Mouse (Mus musculus) T-helper 2 cell (primary cell): ENCODE measurements around the gene Plp1.

ENCODE experiments used
- in situ Hi-C: fragments of 300-600 bp; cut with MboI, MseI; formaldehyde crosslinking; loops from one replicate; pipeline ENCODE4 v1.15.1; 2025; ENCODE audit warnings: high pct_unique_total_duplicates

Plp1 gene

DNA sequence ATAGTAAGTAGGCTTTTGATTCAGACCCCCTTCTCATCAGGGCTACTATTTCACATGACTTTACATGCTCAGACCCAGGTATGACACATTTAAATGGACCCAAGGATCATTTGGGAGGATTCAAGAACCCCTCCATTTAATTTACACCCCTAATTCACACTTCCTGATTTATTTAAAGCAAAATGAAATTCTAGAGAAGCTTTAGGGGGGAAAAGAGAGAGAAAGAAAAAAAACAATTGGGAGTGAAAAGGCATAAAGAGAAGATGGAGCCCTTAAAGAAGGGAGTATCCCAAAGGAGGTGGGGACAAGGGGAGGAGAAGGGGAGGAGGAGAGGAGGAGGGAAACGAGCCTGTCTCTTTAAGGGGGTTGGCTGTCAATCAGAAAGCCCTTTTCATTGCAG lies at the start of gene Plp1:
Gene Plp1 (plus strand): TSS at position 301 of the 400 bp plus-strand sequence.
- in situ Hi-C loops, result loop anchor here (10.0 kb wide), 1 partner anchor 228 kb away; the partner anchor contains the start of gene Tceal3

DNA sequence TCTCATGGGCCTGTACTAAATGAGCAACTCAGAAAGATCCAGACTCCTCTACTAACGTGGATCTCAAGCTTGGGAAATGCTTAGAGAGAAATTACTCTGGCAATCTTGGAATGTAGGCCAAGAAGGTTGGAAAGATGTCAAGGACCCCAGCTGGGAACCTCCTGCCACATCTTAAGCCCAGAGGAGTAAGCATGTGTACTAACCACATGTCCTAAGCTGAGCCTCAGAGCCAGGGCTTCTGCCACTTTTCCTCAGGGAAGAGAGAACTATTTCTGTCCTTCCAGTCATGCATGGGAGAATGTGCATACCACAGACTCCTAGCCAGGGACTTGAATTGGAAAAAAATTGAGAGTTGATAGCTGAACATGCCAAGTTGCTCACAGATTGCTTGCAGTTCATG lies 49.4 kb upstream of the Plp1 start:
- in situ Hi-C loops, result loop anchor here (25.0 kb wide), 1 partner anchor 239 kb away; no protein-coding TSS in a partner anchor

DNA sequence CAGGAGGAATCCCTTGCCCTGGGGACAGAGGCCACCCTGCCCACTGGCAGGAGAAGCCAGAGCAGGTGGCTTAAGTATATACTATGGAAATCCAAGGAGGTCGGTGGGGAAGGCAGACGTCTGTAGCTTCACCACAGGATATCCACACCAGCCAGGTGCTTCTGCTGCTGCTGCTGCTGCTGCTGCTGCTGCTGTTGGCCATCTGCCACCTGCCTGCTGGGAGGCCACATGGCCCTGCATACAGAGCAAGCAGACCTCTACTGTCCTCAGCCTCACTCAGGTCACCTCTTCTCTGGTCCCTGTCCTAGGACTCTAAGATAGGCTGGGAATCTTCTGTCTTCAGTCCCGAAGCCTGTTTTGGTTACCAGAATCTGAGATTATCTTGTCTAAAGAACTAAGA lies 44.4 kb upstream of the Plp1 start:
- in situ Hi-C loops, result no loop called here

DNA sequence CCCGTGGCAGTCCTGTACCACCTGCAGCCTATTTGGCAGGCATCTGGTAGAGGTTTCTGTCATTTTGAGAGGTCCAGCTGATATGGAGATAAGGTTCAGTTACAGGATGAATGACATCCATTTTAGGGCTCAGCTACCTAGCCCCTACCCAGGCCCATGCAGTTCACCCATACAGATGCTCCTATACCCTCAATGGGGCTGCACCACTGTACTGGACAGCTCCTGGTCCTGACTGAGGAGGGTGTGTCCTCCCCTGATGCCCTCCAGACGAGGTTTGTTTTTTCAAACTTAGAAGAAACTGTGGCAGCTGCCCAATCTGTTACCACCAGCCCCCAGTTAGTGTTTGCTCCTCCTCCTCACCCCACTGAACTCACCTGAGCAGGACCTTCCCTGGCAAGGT lies 43.2 kb upstream of the Plp1 start:
- in situ Hi-C loops, result no loop called here

DNA sequence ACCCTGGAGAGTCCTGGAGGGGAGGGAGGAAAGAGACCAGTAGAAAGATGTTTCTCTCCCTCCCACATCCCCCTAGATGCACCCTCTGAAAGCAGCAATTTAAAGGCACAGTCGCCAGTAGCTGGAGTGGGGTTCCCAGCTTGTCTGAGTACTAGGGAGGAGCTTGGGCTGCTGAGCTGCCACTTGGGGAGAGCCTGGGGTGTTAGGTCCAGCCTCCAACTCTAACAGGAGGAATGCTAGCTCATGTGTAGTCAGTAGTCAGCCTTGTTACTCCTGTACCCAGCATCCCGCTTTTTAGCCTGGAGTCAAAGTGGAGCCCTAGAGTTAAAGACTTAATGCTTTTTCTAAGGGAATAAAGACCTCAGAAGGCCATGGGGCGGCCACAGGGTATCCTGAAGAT lies 42.4 kb upstream of the Plp1 start, which contains the start of gene Glra4:
Gene Glra4 (minus strand): TSS at position 101 of the 400 bp plus-strand sequence.
- in situ Hi-C loops, result no loop called here

DNA sequence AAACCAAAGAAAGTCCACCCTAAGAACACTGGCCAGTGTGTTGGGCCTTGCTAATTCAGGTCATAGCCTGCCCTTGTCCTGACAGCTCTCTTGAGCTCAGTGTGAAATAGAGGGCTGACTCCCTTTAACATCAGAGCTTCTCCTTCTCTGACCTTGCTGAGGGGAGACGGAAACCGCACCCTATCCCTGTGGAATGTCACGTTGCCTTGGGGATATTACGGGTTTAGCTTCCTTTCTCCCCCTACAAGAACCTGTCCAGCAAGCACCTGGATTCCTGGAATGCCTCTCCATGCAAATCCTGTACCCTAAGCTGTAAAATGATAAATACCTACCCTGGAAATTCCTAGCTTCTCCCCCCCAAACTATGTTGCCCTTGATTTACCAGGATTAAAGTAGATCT lies 33.0 kb upstream of the Plp1 start:
- in situ Hi-C loops, result no loop called here

DNA sequence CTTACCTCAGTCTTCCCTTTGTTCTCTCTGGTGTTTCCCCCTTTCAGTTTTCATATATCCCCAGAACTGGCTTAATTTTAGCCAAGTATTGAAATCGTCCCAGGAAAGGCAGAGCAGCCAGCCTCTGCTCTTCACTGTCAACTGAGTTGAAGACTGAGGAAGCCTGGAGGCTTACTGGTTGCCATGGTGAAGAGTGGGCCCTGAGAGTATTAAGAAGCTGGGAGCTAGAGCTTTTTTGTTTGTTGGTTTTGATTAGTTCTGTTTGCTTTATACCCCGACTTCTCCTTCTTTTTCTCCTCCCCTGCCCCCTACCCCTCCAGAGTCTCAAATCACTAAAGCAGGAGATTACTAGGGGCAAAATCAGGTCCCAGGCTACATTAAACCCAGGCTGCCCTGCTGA lies 25.2 kb upstream of the Plp1 start:
- in situ Hi-C loops, result no loop called here

DNA sequence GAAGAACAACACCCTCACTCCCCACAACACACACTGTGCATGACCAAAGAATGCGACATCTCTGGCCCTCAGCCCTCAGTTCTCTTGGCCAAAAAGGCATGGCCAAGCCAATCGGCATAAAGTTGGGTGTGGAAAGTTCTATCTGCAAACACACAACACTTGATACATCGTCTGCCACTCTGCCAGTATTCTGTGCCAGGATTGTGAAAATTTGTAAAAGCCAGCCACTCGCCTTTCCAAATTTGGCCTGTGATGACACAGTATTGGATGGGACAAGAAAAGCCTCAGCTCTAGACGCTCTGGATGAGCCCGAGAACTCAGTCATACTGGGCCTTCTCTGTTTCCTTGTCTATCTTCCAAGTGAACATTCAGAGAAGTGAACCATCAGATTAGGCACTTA lies 2.7 kb upstream of the Plp1 start:
- in situ Hi-C loops, result loop anchor here (10.0 kb wide), 1 partner anchor 225 kb away; the partner anchor contains the start of gene Tceal3

DNA sequence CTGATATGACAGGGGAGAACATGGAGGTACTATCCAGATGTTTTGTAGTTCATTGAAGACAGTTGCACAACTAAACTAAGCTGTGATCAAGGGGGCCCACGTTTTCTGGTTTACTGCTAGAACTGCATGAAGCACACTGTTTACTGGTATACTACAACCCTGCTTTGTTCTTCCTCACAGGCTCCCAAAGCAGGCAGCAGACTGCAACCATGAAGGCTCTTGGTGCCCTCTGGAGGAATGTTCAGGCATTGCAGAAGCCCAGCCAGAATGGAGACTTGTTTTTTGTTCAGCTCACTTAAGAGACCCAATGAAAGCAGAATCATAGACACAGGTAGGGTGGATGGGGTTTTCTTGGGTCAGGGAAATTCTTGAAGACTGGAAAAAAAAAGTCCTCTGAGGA lies 2.2 kb upstream of the Plp1 start:
- in situ Hi-C loops, result loop anchor here (10.0 kb wide), 1 partner anchor 225 kb away; the partner anchor contains the start of gene Tceal3

DNA sequence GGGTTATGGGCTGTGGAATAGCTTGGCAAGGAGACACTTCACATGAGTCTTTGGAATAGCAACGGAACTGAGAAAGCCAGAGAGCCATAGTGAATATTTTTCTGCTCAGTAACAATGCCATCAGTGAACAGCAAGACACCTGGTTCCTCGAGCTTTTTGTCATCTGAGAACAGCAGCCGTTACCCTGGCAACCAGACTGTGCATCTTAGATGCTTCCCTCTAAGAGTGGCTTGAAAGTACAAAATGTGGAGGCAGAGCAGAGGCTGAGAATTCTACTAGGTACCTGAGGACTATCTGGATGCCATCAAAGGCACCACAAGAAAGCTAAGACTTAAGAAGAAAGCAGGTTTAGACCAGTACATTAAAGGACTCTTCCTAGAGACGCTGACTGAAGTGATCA lies 2.5 kb downstream of the Plp1 start:
- in situ Hi-C loops, result loop anchor here (10.0 to 25.0 kb wide), 2 partner anchors 230 to 513 kb away; partner anchors contain the start of gene Tceal3

DNA sequence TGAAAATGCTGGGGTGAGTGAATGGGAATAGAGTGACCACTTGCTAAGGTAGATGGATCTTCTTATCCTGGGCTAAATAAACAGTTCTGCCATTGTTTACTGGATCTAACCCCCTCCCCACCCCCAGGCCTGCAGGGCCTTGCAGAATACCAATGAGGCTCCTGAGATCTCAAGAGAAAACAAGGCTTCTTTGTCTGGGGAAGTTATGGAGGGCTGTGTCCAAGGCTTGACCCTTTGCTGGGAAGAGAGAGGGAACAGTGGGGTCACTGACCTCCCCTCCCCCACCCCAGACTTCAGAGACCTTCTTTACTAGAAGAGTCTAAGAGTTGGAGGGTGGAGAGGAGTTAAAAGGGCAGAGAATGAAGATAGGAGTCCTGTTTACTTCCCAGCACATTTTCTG lies 6.1 kb downstream of the Plp1 start:
- in situ Hi-C loops, result loop anchor here (10.0 to 25.0 kb wide), 2 partner anchors 234 to 516 kb away; partner anchors contain the start of gene Tceal3

DNA sequence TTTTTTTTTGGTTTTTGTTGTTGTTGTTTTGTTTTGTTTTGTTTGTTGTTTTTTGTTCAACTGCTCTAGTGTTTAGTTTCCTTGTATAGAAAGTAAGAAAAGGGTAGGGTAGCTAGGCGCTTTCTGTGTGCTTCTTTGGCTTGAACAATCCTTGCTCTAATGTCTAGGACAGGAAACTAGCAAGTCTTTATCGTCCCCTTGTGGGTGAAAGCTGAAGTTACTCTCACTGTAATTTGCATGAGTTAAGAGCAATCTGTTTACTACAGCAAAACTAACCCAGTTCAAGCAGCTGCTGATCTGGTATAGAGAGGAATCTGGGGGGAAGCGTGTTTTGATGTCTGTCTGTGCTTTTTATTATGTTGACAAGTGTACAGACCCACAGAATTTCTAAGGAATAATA lies 27.8 kb downstream of the Plp1 start:
- in situ Hi-C loops, result no loop called here

DNA sequence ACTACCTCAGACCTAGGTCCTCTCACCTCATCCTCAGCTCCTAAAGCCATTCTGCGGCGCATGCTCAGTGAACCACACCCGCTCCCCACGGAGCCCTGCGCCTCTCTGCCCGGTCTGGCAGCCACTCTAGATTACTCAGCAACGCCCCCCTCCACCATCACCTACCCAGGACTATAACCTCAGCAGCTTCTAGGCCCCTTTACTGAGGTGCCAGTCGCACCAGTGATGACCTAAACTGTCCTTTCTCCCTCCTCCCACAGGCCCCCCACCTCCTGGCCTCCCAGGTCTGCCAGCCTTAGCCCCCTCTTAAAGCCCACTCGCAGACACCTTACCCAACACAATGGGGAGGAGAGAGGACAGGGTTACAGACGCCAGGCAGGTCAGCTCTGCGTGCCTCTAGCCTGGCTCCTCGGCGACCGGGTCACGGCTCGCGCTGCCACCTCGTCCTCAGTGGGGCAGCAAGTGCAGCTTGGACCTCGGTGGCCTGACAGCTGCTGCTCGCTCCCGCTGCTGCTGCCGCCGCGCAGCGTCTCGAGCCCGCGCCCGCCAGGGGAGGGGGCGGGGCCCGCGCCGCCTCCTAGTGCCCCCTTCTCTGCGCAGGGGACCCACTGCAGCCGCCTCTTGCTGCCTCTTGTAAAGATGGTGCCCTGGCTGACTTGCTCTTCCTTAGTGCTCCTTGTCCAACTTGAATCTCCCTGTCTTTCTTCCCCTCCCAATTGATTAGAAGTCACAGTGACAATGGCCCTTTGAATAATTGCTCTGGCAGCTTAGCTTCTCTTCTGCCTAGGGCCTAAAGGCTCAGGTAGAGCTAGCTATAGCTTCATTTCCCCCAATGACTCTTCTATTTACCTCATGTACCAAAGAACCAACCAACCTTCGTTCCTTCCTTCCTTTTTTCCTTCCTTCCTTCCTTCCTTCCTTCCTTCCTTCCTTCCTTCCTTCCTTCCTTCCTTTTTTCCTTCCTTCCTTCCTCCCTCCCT lies 45.9 kb downstream of the Plp1 start, which contains the start of gene Rab9b:
Gene Rab9b (minus strand): TSS at position 695 of the 980 bp plus-strand sequence.
- in situ Hi-C loops, result no loop called here
